Mouse (Mus musculus): ENCODE data around the gene Dpp6. TPM values are rescaled to one million over a fixed set of nuclear protein-coding genes. Genes with fewer than 3 reads are reported as not detected.

The Dpp6 gene
- polyA plus RNA-seq, 1 experiment from 2014 or later: 3.9 TPM

GRCm38 (mm10) chr5:27203131-27203530 is 386.1 kb downstream of the Dpp6 start:
- Histone ChIP-seq H3K4me2 (replicated peaks) (no peak overlapping the region), H3K36me3 (no peaks in the 10 kb centered on the region), H3K9me3 (replicated peaks) (no peaks in the 10 kb centered on the region), H3K4me3 (replicated peaks) (no peak overlapping the region), H3K9ac (no peak overlapping the region), H3K27ac (replicated peaks) (no peak overlapping the region), H3K27me3 (no peaks in the 10 kb centered on the region), H3K4me1 (no peaks in the 10 kb centered on the region)
- no peak for ATAC-seq (ENCODE audit: insufficient number of reproducible peaks, low FRiP score, low TSS enrichment, low read depth)

- no peak overlapping the region for H3K4me3 ChIP-seq (replicated peaks)
- WGBS: 71% methylated on average over 3 of the region's 3 CpGs
- H3K9me3 ChIP-seq (replicated peaks): no peaks in the 10 kb centered on the region
- H3K27me3 ChIP-seq: no peaks in the 10 kb centered on the region
- no peak overlapping the region for H3K27ac ChIP-seq (replicated peaks)
- H3K4me1 ChIP-seq: no peaks in the 10 kb centered on the region
- no peak for ATAC-seq (ENCODE audit: insufficient number of reproducible peaks, low FRiP score, low TSS enrichment, low read depth)
- no peak overlapping the region for H3K4me2 ChIP-seq (replicated peaks)
- H3K9ac ChIP-seq: no peak overlapping the region
- H3K36me3 ChIP-seq: no peaks in the 10 kb centered on the region
Measured at GRCm38 (mm10) chr5:27204721-27205120, 387.7 kb downstream of the Dpp6 start.

GRCm38 (mm10) chr5:27205754-27206153 is 388.8 kb downstream of the Dpp6 start:
- Histone ChIP-seq H3K27ac (replicated peaks) (no peak overlapping the region), H3K4me2 (replicated peaks) (no peak overlapping the region), H3K9me3 (replicated peaks) (no peaks in the 10 kb centered on the region), H3K9ac (no peak overlapping the region), H3K36me3 (no peaks in the 10 kb centered on the region), H3K4me1 (no peaks in the 10 kb centered on the region), H3K4me3 (replicated peaks) (no peak overlapping the region), H3K27me3 (no peaks in the 10 kb centered on the region)
- WGBS: 91% methylated on average over 2 of the region's 2 CpGs
- ATAC-seq (ENCODE audit: insufficient number of reproducible peaks, low FRiP score, low TSS enrichment, low read depth): no peak

- ATAC-seq (ENCODE audit: insufficient number of reproducible peaks, low FRiP score, low TSS enrichment, low read depth): no peak
- H3K9ac ChIP-seq: no peak overlapping the region
- no peaks in the 10 kb centered on the region for H3K9me3 ChIP-seq (replicated peaks)
- no peak overlapping the region for H3K27ac ChIP-seq (replicated peaks)
- no peak overlapping the region for H3K4me3 ChIP-seq (replicated peaks)
- whole genome bisulfite sequencing: 86% methylated on average over 7 of the region's 7 CpGs
- no peaks in the 10 kb centered on the region for H3K27me3 ChIP-seq
- no peak overlapping the region for H3K4me2 ChIP-seq (replicated peaks)
- H3K36me3 ChIP-seq: no peaks in the 10 kb centered on the region
- no peaks in the 10 kb centered on the region for H3K4me1 ChIP-seq
Measured at GRCm38 (mm10) chr5:27206213-27206612, 389.2 kb downstream of the Dpp6 start.

GRCm38 (mm10) chr5:27220116-27220515 is 403.1 kb downstream of the Dpp6 start:
- Histone ChIP-seq H3K9me3 (replicated peaks) (no peaks in the 10 kb centered on the region), H3K27me3 (no peaks in the 10 kb centered on the region), H3K4me2 (replicated peaks) (no peak overlapping the region), H3K4me3 (replicated peaks) (no peak overlapping the region), H3K9ac (no peak overlapping the region), H3K27ac (replicated peaks) (no peak overlapping the region), H3K36me3 (no peaks in the 10 kb centered on the region), H3K4me1 (no peaks in the 10 kb centered on the region)
- no peak for ATAC-seq (ENCODE audit: insufficient number of reproducible peaks, low FRiP score, low TSS enrichment, low read depth)
- WGBS: 61% methylated on average over 2 of the region's 2 CpGs

GRCm38 (mm10) chr5:27242078-27242477 is 425.1 kb downstream of the Dpp6 start:
- no peak for ATAC-seq (ENCODE audit: insufficient number of reproducible peaks, low FRiP score, low TSS enrichment, low read depth)

GRCm38 (mm10) chr5:27243226-27243625 is 426.2 kb downstream of the Dpp6 start:
- no peaks in the 10 kb centered on the region for H3K9me3 ChIP-seq (replicated peaks)
- ATAC-seq (ENCODE audit: insufficient number of reproducible peaks, low FRiP score, low TSS enrichment, low read depth): no peak
- WGBS: 95% methylated on average over 1 of the region's 1 CpGs
- H3K27me3 ChIP-seq: no peaks in the 10 kb centered on the region
- no peak overlapping the region for H3K9ac ChIP-seq
- H3K4me2 ChIP-seq (replicated peaks): no peak overlapping the region
- no peaks in the 10 kb centered on the region for H3K4me1 ChIP-seq
- H3K27ac ChIP-seq (replicated peaks): no peak overlapping the region
- H3K36me3 ChIP-seq: no peaks in the 10 kb centered on the region
- H3K4me3 ChIP-seq (replicated peaks): no peak overlapping the region

More at GRCm38 (mm10) chr5:27242078-27242477, 425.1 kb downstream of the Dpp6 start:
- H3K4me3 ChIP-seq (replicated peaks): no peak overlapping the region
- H3K9me3 ChIP-seq (replicated peaks): no peaks in the 10 kb centered on the region
- H3K4me1 ChIP-seq: no peaks in the 10 kb centered on the region
- no peak overlapping the region for H3K9ac ChIP-seq
- 62% methylated on average over 3 of the region's 3 CpGs for WGBS
- no peak overlapping the region for H3K27ac ChIP-seq (replicated peaks)
- H3K4me2 ChIP-seq (replicated peaks): no peak overlapping the region
- no peaks in the 10 kb centered on the region for H3K27me3 ChIP-seq
- H3K36me3 ChIP-seq: no peaks in the 10 kb centered on the region

- 70% methylated on average over 3 of the region's 3 CpGs for WGBS
- H3K27me3 ChIP-seq: no peaks in the 10 kb centered on the region
- H3K4me2 ChIP-seq (replicated peaks): no peak overlapping the region
- no peaks in the 10 kb centered on the region for H3K9me3 ChIP-seq (replicated peaks)
- ATAC-seq (ENCODE audit: insufficient number of reproducible peaks, low FRiP score, low TSS enrichment, low read depth): no peak
- H3K27ac ChIP-seq (replicated peaks): no peak overlapping the region
- H3K36me3 ChIP-seq: no peaks in the 10 kb centered on the region
- H3K9ac ChIP-seq: no peak overlapping the region
- no peaks in the 10 kb centered on the region for H3K4me1 ChIP-seq
- H3K4me3 ChIP-seq (replicated peaks): no peak overlapping the region
Measured at GRCm38 (mm10) chr5:27247793-27248192, 430.8 kb downstream of the Dpp6 start.

GRCm38 (mm10) chr5:27248685-27249084 is 431.7 kb downstream of the Dpp6 start:
- H3K4me3 ChIP-seq (replicated peaks): no peak overlapping the region
- no peak overlapping the region for H3K9ac ChIP-seq
- no peaks in the 10 kb centered on the region for H3K27me3 ChIP-seq
- no peaks in the 10 kb centered on the region for H3K36me3 ChIP-seq
- H3K4me2 ChIP-seq (replicated peaks): no peak overlapping the region
- ATAC-seq (ENCODE audit: insufficient number of reproducible peaks, low FRiP score, low TSS enrichment, low read depth): no peak
- no peak overlapping the region for H3K27ac ChIP-seq (replicated peaks)
- H3K9me3 ChIP-seq (replicated peaks): no peaks in the 10 kb centered on the region
- 80% methylated on average over 2 of the region's 2 CpGs for WGBS
- no peaks in the 10 kb centered on the region for H3K4me1 ChIP-seq

- H3K4me2 ChIP-seq (replicated peaks): no peak overlapping the region
- H3K4me1 ChIP-seq: no peaks in the 10 kb centered on the region
- H3K9me3 ChIP-seq (replicated peaks): no peaks in the 10 kb centered on the region
- no peak for ATAC-seq (ENCODE audit: insufficient number of reproducible peaks, low FRiP score, low TSS enrichment, low read depth)
- no peak overlapping the region for H3K27ac ChIP-seq (replicated peaks)
- WGBS: 55% methylated on average over 4 of the region's 4 CpGs
- no peaks in the 10 kb centered on the region for H3K36me3 ChIP-seq
- H3K27me3 ChIP-seq: no peaks in the 10 kb centered on the region
- H3K4me3 ChIP-seq (replicated peaks): no peak overlapping the region
- H3K9ac ChIP-seq: no peak overlapping the region
Measured at GRCm38 (mm10) chr5:27249951-27250350, 432.9 kb downstream of the Dpp6 start.

GRCm38 (mm10) chr5:27250906-27251305 is 433.9 kb downstream of the Dpp6 start:
- no peaks in the 10 kb centered on the region for H3K4me1 ChIP-seq
- no peak overlapping the region for H3K4me3 ChIP-seq (replicated peaks)
- H3K9me3 ChIP-seq (replicated peaks): no peaks in the 10 kb centered on the region
- no peak overlapping the region for H3K27ac ChIP-seq (replicated peaks)
- no peaks in the 10 kb centered on the region for H3K27me3 ChIP-seq
- H3K36me3 ChIP-seq: no peaks in the 10 kb centered on the region
- 95% methylated on average over 3 of the region's 3 CpGs for WGBS
- no peak overlapping the region for H3K9ac ChIP-seq
- ATAC-seq (ENCODE audit: insufficient number of reproducible peaks, low FRiP score, low TSS enrichment, low read depth): no peak
- no peak overlapping the region for H3K4me2 ChIP-seq (replicated peaks)

- Histone ChIP-seq H3K9ac (no peak overlapping the region), H3K4me1 (no peaks in the 10 kb centered on the region), H3K9me3 (replicated peaks) (no peaks in the 10 kb centered on the region), H3K27ac (replicated peaks) (no peak overlapping the region), H3K36me3 (no peaks in the 10 kb centered on the region), H3K4me2 (replicated peaks) (no peak overlapping the region), H3K4me3 (replicated peaks) (no peak overlapping the region), H3K27me3 (no peaks in the 10 kb centered on the region)
- ATAC-seq (ENCODE audit: insufficient number of reproducible peaks, low FRiP score, low TSS enrichment, low read depth): no peak
Measured at GRCm38 (mm10) chr5:27251361-27251760, 434.4 kb downstream of the Dpp6 start.
